Mouse (Mus musculus): ENCODE results near the gene Nfib.

GRCm38 (mm10) chr4:82435716-82436115 is 269.8 kb downstream of the Nfib start:
- TF ChIP-seq POLR2A (IDR thresholded peaks at IDR 0.05; ENCODE audit: borderline replicate concordance, insufficient read depth, low read length) (no peak), CTCF (IDR thresholded peaks at IDR 0.05; ENCODE audit: borderline replicate concordance, insufficient read depth, low read depth, low read length) (no peak)
